Comparison of ENCODE assay signal across 10 mouse cellular contexts in the genomic region with DNA sequence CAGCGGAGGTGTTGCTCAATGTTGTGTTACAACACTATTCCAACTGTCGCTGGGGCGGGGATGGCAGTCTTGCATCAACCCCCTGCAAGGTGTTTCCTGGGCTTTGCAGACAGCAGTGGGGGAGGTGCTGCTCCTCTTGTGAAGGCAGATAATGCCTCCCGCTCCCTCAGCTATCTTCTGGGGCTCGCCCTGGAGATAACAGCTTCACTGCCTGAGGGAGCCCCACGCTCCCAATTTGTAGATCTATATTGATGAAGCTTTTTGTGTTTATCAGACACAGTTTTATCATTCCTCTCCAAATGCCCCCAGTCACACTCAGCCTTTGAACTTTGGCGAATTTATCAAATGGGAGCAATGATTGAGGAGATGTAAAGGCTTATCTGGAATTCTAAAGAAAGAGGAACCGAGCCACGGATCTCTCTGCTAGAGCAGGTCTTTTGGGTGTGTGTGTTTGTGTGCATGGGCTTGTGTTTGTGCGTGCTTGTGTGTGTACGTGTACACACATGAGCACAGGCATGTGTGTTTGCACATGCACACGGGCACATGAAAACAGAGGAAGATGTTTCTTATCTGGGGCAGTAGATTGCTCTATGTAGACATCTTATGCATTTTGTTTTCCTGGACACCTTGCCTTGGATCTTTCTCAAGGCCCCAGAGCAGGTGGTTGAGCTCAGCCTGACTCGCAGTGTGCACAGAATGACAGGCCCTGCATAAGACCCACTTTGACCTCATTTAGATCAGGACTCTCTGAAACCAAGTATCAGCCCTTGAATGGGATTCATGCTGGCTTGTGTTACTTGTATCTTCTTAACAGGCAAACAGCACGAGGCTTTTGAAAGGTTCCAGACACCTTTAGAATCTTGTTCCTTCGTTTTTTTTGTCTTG.
DNase-seq lines count a peak whose midpoint lies in the region; ATAC-seq and TF ChIP-seq lines count a peak whose summit lies in the region.
"Had no signal": no experiment of that assay in that cellular context is flagged by ENCODE, and none has a peak within 500 bp of the region (broad histone marks: within the 10 kb centered on the region; RNA-seq: fewer than 3 reads in every experiment).

No protein-coding gene starts in this region.

- H3K27me3 ChIP-seq in lung, embryonic 15.5 days = peaks cover 8% of the 10 kb centered on the region
- 0 out of 2 replicates have a peak, but pooled peaks cover 3% of the 10 kb centered on the region for H3K27me3 ChIP-seq in stomach, postnatal 0 days (ENCODE audit: control insufficient read depth, insufficient read depth, low read length)
- H3K27me3 ChIP-seq in embryonic facial prominence, embryonic 10.5 days (replicated peaks; ENCODE audit: low read depth, poor library complexity, severe bottlenecking) = peaks cover 58% of the 10 kb centered on the region

- TF ChIP-seq CTCF in stomach, postnatal 0 days (IDR thresholded peaks at IDR 0.05; ENCODE audit: low read depth) = no peak

- WGBS in lung, embryonic 15.5 days = 23% methylated on average over 15 of the region's 15 CpGs
- WGBS in stomach, postnatal 0 days = 38% methylated on average over 15 of the region's 15 CpGs
- 28% methylated on average over 15 of the region's 15 CpGs for WGBS in embryonic facial prominence, embryonic 10.5 days

- DNase-seq in embryo, embryonic 10 days (ENCODE audit: low spot score) = peak; percentile 29
- DNase-seq in embryo, embryonic 10.5 days (ENCODE audit: low spot score) = no peak
- DNase-seq in stomach, postnatal 0 days (ENCODE audit: low spot score) = peak; percentile 18
- DNase-seq in left cerebral cortex, postnatal 25 days (ENCODE audit: low spot score in 2 of 2) = no peak
- no peak for DNase-seq in cerebellum, postnatal 10 days
- no peak for DNase-seq in embryonic facial prominence, embryonic 10.5 days (ENCODE audit: low spot score)

- intact Hi-C loops in left cerebral cortex, postnatal 25 days (cut with DNase I) = no loop called here

- ATAC-seq in erythroblast, adult 5-6 weeks (replicated peaks; ENCODE audit: low FRiP score, poor library complexity, severe bottlenecking) = peak; percentile 74
- ATAC-seq in lung, embryonic 15.5 days (ENCODE audit: borderline replicate concordance, extremely low read depth, low FRiP score, low TSS enrichment) = 0 out of 2 replicates have a peak, but pooled peaks have one; percentile 33
- no peak for ATAC-seq in stomach, postnatal 0 days (ENCODE audit: low FRiP score, low TSS enrichment)

- H3K9ac ChIP-seq in lung, embryonic 15.5 days = no peak overlapping the region
- no peak overlapping the region for H3K9ac ChIP-seq in stomach, postnatal 0 days (ENCODE audit: low read length)
- H3K9ac ChIP-seq: heart, embryonic 15.5 days; limb, embryonic 13.5 days had no signal

- no peak overlapping the region for H3K27ac ChIP-seq in lung, embryonic 15.5 days
- no peak overlapping the region for H3K27ac ChIP-seq in stomach, postnatal 0 days (replicated peaks)
- no peak overlapping the region for H3K27ac ChIP-seq in embryonic facial prominence, embryonic 10.5 days (replicated peaks)
- H3K27ac ChIP-seq: heart, embryonic 15.5 days; limb, embryonic 13.5 days had no signal

- H3K9me3 ChIP-seq in lung, embryonic 15.5 days = no peaks in the 10 kb centered on the region
- no peaks in the 10 kb centered on the region for H3K9me3 ChIP-seq in stomach, postnatal 0 days (ENCODE audit: control insufficient read depth, low read length)
- no peaks in the 10 kb centered on the region for H3K9me3 ChIP-seq in embryonic facial prominence, embryonic 10.5 days
- H3K9me3 ChIP-seq: heart, embryonic 15.5 days; limb, embryonic 13.5 days had no signal

- 0 out of 2 replicates have a peak, but pooled peaks cover 7% of the 10 kb centered on the region for H3K4me1 ChIP-seq in lung, embryonic 15.5 days
- no peaks in the 10 kb centered on the region for H3K4me1 ChIP-seq in stomach, postnatal 0 days (replicated peaks; ENCODE audit: control insufficient read depth, insufficient read depth)
- H3K4me1 ChIP-seq in embryonic facial prominence, embryonic 10.5 days = peaks cover 38% of the 10 kb centered on the region
- H3K4me1 ChIP-seq: heart, embryonic 15.5 days had no signal

- TF ChIP-seq EP300 in stomach, postnatal 0 days (optimal IDR thresholded peaks at IDR 0.05) = no peak

- no peak overlapping the region for H3K4me3 ChIP-seq in lung, embryonic 15.5 days
- H3K4me3 ChIP-seq in stomach, postnatal 0 days (ENCODE audit: low read depth, low read length) = no peak overlapping the region
- H3K4me3 ChIP-seq in embryonic facial prominence, embryonic 10.5 days = no peak overlapping the region
- H3K4me3 ChIP-seq: heart, embryonic 15.5 days; limb, embryonic 13.5 days had no signal

- H3K36me3 ChIP-seq in lung, embryonic 15.5 days = no peaks in the 10 kb centered on the region
- H3K36me3 ChIP-seq in stomach, postnatal 0 days (ENCODE audit: control insufficient read depth, insufficient read depth, low read length) = no peaks in the 10 kb centered on the region
- no peaks in the 10 kb centered on the region for H3K36me3 ChIP-seq in embryonic facial prominence, embryonic 10.5 days (replicated peaks)
- H3K36me3 ChIP-seq: heart, embryonic 15.5 days; limb, embryonic 13.5 days had no signal

- no peak overlapping the region for H3K4me2 ChIP-seq in lung, embryonic 15.5 days
- H3K4me2 ChIP-seq in stomach, postnatal 0 days (replicated peaks; ENCODE audit: low read depth) = no peak overlapping the region
- H3K4me2 ChIP-seq: heart, embryonic 15.5 days; limb, embryonic 13.5 days had no signal

Comparison
In these comparisons a context has a peak if more than half of its experiments do, and no peak if none do; other contexts are left out.
1. DNase-seq: peak in embryo, embryonic 10 days (single experiment) and stomach, postnatal 0 days (single experiment); none in embryo, embryonic 10.5 days (single experiment), left cerebral cortex, postnatal 25 days (0 of 2), cerebellum, postnatal 10 days (0 of 2) and embryonic facial prominence, embryonic 10.5 days (single experiment).